Mouse (Mus musculus) adrenal gland (tissue): ENCODE results near the gene Apoa4.

Experiments
- intact Hi-C: fragments of 180-260 bp; cut with DNase I; formaldehyde crosslinking; loops from one replicate; pipeline ENCODE4 v1.15.1; 2025

Gene Apoa4

GRCm38 (mm10) chr9:46224945-46225660 lies 15.4 kb upstream of the Apoa4 start:
- intact Hi-C loops, result no loop called here

GRCm38 (mm10) chr9:46227064-46227614 lies 13.4 kb upstream of the Apoa4 start:
- intact Hi-C loops, result no loop called here

DNA sequence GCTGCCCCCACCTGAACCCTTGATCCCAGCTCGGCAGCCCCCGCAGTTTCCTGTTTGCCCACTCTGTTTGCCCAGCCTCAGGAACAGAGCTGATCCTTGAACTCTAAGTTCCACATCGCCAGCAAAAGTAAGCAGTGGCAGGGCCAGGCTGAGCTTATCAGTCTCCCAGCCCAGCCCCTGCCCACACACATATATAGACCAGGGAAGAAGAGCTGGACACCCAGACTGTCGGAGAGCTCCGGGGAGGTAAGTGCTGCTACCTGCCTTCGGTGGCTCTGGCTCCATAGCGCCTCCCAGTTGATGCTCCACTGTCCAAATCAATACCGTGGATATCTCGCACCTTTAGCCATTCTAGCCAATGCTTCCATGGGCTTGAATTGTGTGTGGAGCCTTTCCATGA lies 12.0 kb upstream of the Apoa4 start, which contains the start of gene Apoa1:
Gene Apoa1 (plus strand): TSS at position 90 of the 400 bp plus-strand sequence.
- intact Hi-C loops, result no loop called here

GRCm38 (mm10) chr9:46229573-46230449 lies 10.7 kb upstream of the Apoa4 start:
- intact Hi-C loops, result no loop called here

DNA sequence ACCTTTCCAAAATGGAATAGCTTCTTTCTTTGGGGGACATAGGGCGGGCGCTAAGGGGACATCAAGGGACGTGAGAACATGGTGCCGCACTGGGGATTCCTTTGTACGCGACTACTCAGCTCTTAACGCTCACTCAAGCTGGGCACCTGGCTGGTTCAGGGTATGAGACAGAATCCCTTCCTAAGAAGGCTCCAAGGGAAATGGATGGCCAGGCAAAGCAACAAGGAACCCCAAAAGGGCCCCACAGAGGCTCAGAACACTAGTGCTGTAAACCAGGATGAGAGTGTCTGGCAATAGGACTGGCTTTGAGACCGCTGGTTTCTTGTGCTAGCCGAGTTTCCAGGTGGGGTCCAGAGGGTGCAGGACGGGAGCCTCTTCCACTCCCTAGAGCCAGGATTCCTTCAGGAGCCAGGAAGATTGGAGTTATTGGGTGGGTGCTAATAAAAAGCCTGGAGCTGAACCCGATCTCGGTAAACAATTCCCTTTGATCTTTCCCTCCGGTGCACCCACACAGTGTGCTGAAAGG lies 10.0 kb upstream of the Apoa4 start:
- intact Hi-C loops, result no loop called here

DNA sequence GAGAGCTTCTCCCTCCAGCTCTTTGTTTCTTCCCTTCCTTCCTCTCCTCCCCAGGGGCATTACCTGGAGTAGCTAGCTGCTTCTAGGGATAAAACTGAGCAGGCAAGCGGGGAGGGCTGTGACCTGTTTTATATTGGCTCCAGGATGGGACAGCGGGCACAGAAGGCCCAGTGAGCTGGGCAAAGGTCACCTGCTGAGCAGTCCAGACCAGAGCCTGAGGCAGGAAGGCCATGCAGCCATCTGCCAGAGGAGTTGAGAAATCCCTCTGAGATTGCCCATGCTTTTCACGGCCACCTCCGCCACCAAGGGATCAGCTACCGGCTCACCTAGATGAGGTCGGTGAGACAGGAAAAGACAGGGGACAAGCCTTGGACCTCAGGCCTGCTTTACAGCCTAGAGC lies 5.3 kb upstream of the Apoa4 start:
- intact Hi-C loops, result no loop called here

- intact Hi-C loops, result no loop called here
Observed at GRCm38 (mm10) chr9:46235596-46235648, 5.1 kb upstream of the Apoa4 start, which contains the start of gene Apoc3. TSS of gene Apoc3 (minus strand) at chr9:46235636.

DNA sequence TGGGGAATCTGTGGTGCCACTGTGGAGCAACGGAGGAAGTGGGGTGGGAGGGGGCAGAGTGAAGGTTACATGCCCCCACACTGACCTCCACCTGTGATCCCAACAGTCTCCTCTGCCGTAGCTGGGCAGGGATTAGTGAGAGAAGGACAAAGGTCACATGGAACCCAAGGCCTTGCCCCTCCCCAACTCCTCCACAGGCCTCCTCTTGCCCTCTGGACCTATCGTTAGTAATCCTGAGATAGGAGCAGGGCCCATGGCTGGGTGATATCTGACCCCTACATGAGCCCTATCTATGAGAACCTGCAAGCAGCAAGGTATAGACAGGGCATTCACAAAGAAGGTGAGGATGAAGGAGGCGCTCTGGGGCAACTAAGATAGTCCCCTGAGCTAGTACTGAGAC lies 4.8 kb upstream of the Apoa4 start:
- intact Hi-C loops, result no loop called here

GRCm38 (mm10) chr9:46238850-46239249 lies 1.6 kb upstream of the Apoa4 start:
- intact Hi-C loops, result no loop called here

- intact Hi-C loops, result loop anchor here (10.0 kb wide), 1 partner anchor 47 kb away; no protein-coding TSS in a partner anchor
Observed at GRCm38 (mm10) chr9:46241818-46242217, 1.3 kb downstream of the Apoa4 start.

GRCm38 (mm10) chr9:46243122-46243521 lies 2.6 kb downstream of the Apoa4 start:
- intact Hi-C loops, result loop anchor here (10.0 kb wide), 1 partner anchor 48 kb away; no protein-coding TSS in a partner anchor

DNA sequence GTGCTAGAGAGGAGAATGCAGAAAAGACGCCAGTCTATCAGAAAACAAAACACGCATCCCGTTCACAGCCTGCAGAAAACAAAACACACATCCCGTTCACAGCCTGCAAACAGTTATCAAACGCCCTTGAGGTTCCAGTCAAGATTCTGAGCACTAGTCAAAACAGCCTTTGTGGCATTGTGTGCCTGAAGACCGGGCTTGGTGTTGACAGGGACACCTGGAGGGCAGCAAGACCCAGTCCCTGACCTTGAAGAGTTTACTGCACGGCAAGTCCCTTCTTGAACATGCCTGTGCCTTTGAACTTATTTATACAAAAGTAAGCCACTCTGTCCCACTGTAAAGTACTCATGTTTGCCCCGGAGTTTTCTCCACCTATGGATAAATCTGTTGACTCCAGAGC lies 3.1 kb downstream of the Apoa4 start:
- intact Hi-C loops, result loop anchor here (10.0 kb wide), 1 partner anchor 49 kb away; no protein-coding TSS in a partner anchor

GRCm38 (mm10) chr9:46246752-46247324 lies 6.3 kb downstream of the Apoa4 start:
- intact Hi-C loops, result loop anchor here (5.0 to 10.0 kb wide), 2 partner anchors 52 to 245 kb away; no protein-coding TSS in a partner anchor

GRCm38 (mm10) chr9:46256177-46256576 lies 15.7 kb downstream of the Apoa4 start:
- intact Hi-C loops, result no loop called here

GRCm38 (mm10) chr9:46256658-46257385 lies 16.3 kb downstream of the Apoa4 start:
- intact Hi-C loops, result no loop called here

DNA sequence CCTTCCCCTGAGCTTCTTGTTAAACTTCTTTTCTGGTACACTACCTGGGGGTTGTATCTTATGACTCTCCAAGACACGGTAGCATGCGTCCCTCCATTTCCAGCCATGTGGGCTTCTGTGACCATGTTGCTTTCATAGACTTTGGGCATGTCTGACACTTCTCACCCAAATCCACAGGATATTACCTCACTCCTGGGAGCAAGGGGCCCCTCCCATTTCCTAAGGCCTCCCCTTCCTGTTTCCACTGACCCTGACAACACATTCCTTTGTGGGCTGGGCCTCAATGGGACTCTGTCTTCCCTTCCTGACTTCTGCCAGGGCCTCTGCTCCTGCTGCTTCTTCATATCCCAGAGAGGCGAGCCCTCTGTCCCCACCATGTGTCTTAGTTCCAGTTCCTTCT lies 17.1 kb downstream of the Apoa4 start:
- intact Hi-C loops, result no loop called here

- intact Hi-C loops, result no loop called here
Observed at GRCm38 (mm10) chr9:46259111-46259510, 18.6 kb downstream of the Apoa4 start.

- intact Hi-C loops, result no loop called here
Observed at GRCm38 (mm10) chr9:46261131-46261530, 20.6 kb downstream of the Apoa4 start.

GRCm38 (mm10) chr9:46268343-46268873 lies 27.9 kb downstream of the Apoa4 start, which contains the start of gene Apoa5:
TSS of gene Apoa5 (plus strand) at chr9:46268633.
- intact Hi-C loops, result no loop called here

DNA sequence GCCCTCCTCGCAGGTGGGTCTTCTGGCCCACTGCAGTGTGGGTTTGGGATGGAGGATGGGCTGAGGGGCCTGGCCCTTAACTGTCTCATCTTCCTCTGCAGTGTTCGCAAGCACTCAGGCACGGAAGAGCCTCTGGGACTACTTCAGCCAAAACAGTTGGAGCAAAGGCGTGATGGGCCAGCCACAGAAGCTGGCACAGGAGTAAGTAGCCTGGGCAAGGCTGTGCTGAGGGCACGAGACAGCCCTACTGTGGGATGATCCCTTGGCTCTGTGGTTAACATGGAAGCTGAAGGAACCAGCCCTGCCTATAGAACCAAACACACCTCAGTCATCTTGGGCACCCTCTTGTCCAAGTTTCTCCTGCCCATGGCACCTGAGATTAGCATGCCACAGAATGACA lies 28.6 kb downstream of the Apoa4 start:
- intact Hi-C loops, result no loop called here

- intact Hi-C loops, result no loop called here
Observed at GRCm38 (mm10) chr9:46270782-46271181, 30.3 kb downstream of the Apoa4 start.
